Mouse (Mus musculus): ENCODE measurements around the gene Cdc20.

DNA sequence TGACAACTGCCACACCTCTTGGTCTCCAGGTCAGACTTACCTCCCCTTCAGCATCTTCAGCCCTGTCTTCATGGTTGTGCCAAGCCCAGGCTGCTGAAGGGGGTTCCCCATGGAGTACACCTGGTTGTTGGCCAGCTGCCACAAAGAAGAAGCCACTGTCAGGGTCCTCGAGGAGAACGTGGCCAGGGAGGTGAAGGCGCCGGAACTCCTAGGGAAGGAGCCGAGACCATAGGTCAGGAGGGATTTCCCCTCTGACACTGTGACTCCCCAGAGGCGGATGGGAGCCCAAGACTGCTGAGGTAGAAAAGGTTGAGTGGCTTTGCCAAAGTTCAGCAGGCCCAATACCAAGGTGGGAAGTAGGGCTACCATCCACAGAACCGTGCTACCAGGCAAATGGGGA lies 53.9 kb downstream of the Cdc20 start:
- no peak for TF ChIP-seq CTCF (conservative IDR thresholded peaks at IDR 0.05; ENCODE audit: low read length)
- no peak for TF ChIP-seq NANOG (IDR thresholded peaks at IDR 0.05; ENCODE audit: borderline replicate concordance, low read length)

Measured in E14TG2a.4 (cell line).